Mouse (Mus musculus): Measurements from ENCODE around the gene Atxn1.

GRCm38 (mm10) chr13:45805915-45806599 is 158.8 kb downstream of the Atxn1 start:
- TF ChIP-seq POLR2A (IDR thresholded peaks at IDR 0.05; ENCODE audit: insufficient read length, low read depth) (no peak), USF1 (IDR thresholded peaks at IDR 0.05; ENCODE audit: low read depth) (no peak)

All from myocyte (in vitro differentiated cells).